ENCODE assay signal across 17 mouse cellular contexts in the genomic region with DNA sequence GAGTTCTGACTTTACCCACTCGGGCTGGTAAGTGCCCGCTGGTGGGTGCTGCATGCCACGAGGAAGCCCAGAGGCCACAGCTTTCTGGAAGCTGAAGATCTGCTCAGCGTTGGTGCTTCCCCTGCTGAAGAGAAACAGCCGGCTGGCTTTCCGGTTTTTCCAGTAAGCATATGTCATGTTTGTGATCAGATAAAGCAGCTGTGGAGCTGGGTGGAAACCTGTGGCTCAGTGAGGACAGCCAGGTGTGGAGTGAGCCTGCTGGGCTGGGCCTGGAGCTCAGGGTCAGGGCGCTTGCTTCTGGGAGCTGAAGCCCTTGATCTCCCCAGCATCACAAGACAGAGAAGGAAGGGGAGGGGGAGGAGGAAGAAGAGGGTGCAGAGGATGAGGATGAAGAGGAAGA. TPM values are rescaled to one million over a fixed set of nuclear protein-coding genes. Genes with fewer than 3 reads are reported as not detected.
A peak's percentile ranks its signal among the peaks of the same experiment; 100 is the strongest.
DNase-seq lines count a peak whose midpoint lies in the region; ATAC-seq and TF ChIP-seq lines count a peak whose summit lies in the region.
"Had no signal": no experiment of that assay in that cellular context is flagged by ENCODE, and none has a peak within 500 bp of the region (broad histone marks: within the 10 kb centered on the region; RNA-seq: fewer than 3 reads in every experiment).

No protein-coding gene starts in this region.

- peaks cover 15% of the 10 kb centered on the region for H3K4me1 ChIP-seq in heart, embryonic 11.5 days (ENCODE audit: control insufficient read depth, insufficient read depth, low read length)
- H3K4me1 ChIP-seq in heart, embryonic 12.5 days (replicated peaks) = peaks cover 26% of the 10 kb centered on the region
- peaks cover 3% of the 10 kb centered on the region; the same call in 1 of the 2 replicates for H3K4me1 ChIP-seq in lung, adult 2 months (ENCODE audit: control insufficient read depth, insufficient read depth, low read length)
- peaks cover 3% of the 10 kb centered on the region; the same call in 1 of the 2 replicates for H3K4me1 ChIP-seq in intestine, postnatal 0 days (replicated peaks; ENCODE audit: control insufficient read depth, insufficient read depth, low read length)
- H3K4me1 ChIP-seq: forebrain, embryonic 12.5 days had no signal

- no peaks in the 10 kb centered on the region for H3K9me3 ChIP-seq in heart, embryonic 11.5 days (replicated peaks; ENCODE audit: control insufficient read depth, low read length)
- H3K9me3 ChIP-seq in heart, embryonic 12.5 days (replicated peaks) = no peaks in the 10 kb centered on the region; the same call in 1 of the 2 replicates
- H3K9me3 ChIP-seq in intestine, postnatal 0 days (ENCODE audit: control insufficient read depth) = no peaks in the 10 kb centered on the region
- H3K9me3 ChIP-seq: embryonic facial prominence, embryonic 15.5 days; forebrain, embryonic 12.5 days; hindbrain, embryonic 13.5 days; neural tube, embryonic 12.5 days had no signal

- H3K4me3 ChIP-seq in heart, embryonic 11.5 days (ENCODE audit: low read depth, low read length) = no peak overlapping the region
- no peak overlapping the region for H3K4me3 ChIP-seq in heart, embryonic 12.5 days
- H3K4me3 ChIP-seq in lung, adult 2 months (replicated peaks; ENCODE audit: extremely low read depth, low read depth, low read length) = no peak overlapping the region
- no peak overlapping the region for H3K4me3 ChIP-seq in intestine, postnatal 0 days (ENCODE audit: low read depth, low read length)
- H3K4me3 ChIP-seq: embryonic facial prominence, embryonic 15.5 days; forebrain, embryonic 12.5 days; heart, adult 2 months; hindbrain, embryonic 13.5 days; neural tube, embryonic 12.5 days had no signal

- no peak for ATAC-seq in heart, embryonic 11.5 days (replicated peaks; ENCODE audit: insufficient number of reproducible peaks, low FRiP score, low TSS enrichment)
- no peak for ATAC-seq in heart, embryonic 12.5 days (ENCODE audit: insufficient number of reproducible peaks, low FRiP score)
- ATAC-seq in intestine, postnatal 0 days = peak; percentile 71
- ATAC-seq: midbrain, embryonic 16.5 days had no signal

- TF ChIP-seq CTCF in lung, adult 2 months (IDR thresholded peaks at IDR 0.05; ENCODE audit: insufficient read depth, low read length) = no peak
- TF ChIP-seq CTCF in intestine, postnatal 0 days (IDR thresholded peaks at IDR 0.05; ENCODE audit: low read depth) = no peak

- 70% methylated on average over 7 of the region's 7 CpGs for WGBS in heart, embryonic 11.5 days (ENCODE audit: insufficient replicate concordance)
- WGBS in heart, embryonic 12.5 days = 63% methylated on average over 7 of the region's 7 CpGs
- WGBS in lung, adult 2 months = 50% methylated on average over 7 of the region's 7 CpGs
- 30% methylated on average over 7 of the region's 7 CpGs for WGBS in intestine, postnatal 0 days

- no peak overlapping the region for H3K4me2 ChIP-seq in heart, embryonic 11.5 days
- H3K4me2 ChIP-seq in heart, embryonic 12.5 days = no peak overlapping the region
- H3K4me2 ChIP-seq in intestine, postnatal 0 days (replicated peaks; ENCODE audit: low read depth) = no peak overlapping the region
- H3K4me2 ChIP-seq: embryonic facial prominence, embryonic 15.5 days; forebrain, embryonic 12.5 days; hindbrain, embryonic 13.5 days; neural tube, embryonic 12.5 days had no signal

- DNase-seq in lung, postnatal 36 days = peak; percentile 13
- no peak for DNase-seq in lung, adult 2 months
- peak; percentile 33 for DNase-seq in thymus, postnatal 14 days
- no peak for DNase-seq in right cerebral cortex, postnatal 4 days
- no peak for DNase-seq in frontal cortex, postnatal 25 days (ENCODE audit: low spot score in 2 of 2)
- DNase-seq: cerebellum, adult 11-12 months had no signal

- no peak overlapping the region for H3K9ac ChIP-seq in heart, embryonic 11.5 days (ENCODE audit: low read depth, low read length)
- H3K9ac ChIP-seq in heart, embryonic 12.5 days = no peak overlapping the region
- 0 out of 2 replicates have a peak overlapping the region, but pooled peaks have one; percentile 3 for H3K9ac ChIP-seq in intestine, postnatal 0 days (ENCODE audit: low read depth, low read length)
- H3K9ac ChIP-seq: embryonic facial prominence, embryonic 15.5 days; forebrain, embryonic 12.5 days; hindbrain, embryonic 13.5 days; liver, embryonic 14.5 days; neural tube, embryonic 12.5 days had no signal

- no peaks in the 10 kb centered on the region for H3K27me3 ChIP-seq in heart, embryonic 11.5 days (ENCODE audit: control insufficient read depth, insufficient read depth, low read length)
- H3K27me3 ChIP-seq in heart, embryonic 12.5 days (replicated peaks) = no peaks in the 10 kb centered on the region
- no peaks in the 10 kb centered on the region for H3K27me3 ChIP-seq in intestine, postnatal 0 days (replicated peaks; ENCODE audit: control insufficient read depth, insufficient read depth, low read length)
- H3K27me3 ChIP-seq: embryonic facial prominence, embryonic 15.5 days; forebrain, embryonic 12.5 days; hindbrain, embryonic 13.5 days; neural tube, embryonic 12.5 days had no signal

- TF ChIP-seq POLR2A in lung, adult 2 months (IDR thresholded peaks at IDR 0.05; ENCODE audit: borderline replicate concordance, extremely low read depth, low read depth, low read length) = no peak

- no peaks in the 10 kb centered on the region for H3K36me3 ChIP-seq in heart, embryonic 11.5 days (ENCODE audit: control insufficient read depth, insufficient read depth, low read length)
- H3K36me3 ChIP-seq in heart, embryonic 12.5 days = peaks cover 9% of the 10 kb centered on the region
- H3K36me3 ChIP-seq in intestine, postnatal 0 days (ENCODE audit: control insufficient read depth, insufficient read depth) = no peaks in the 10 kb centered on the region

- H3K27ac ChIP-seq in heart, embryonic 11.5 days (ENCODE audit: low read depth, low read length) = 0 out of 2 replicates have a peak overlapping the region, but pooled peaks have one; percentile 36
- no peak overlapping the region for H3K27ac ChIP-seq in heart, embryonic 12.5 days (ENCODE audit: poor library complexity, severe bottlenecking)
- H3K27ac ChIP-seq in intestine, postnatal 0 days (ENCODE audit: low read depth, low read length) = peak overlapping the region; percentile 21; the same call in 1 of the 2 replicates
- H3K27ac ChIP-seq: embryonic facial prominence, embryonic 15.5 days; forebrain, embryonic 12.5 days; heart, adult 2 months; hindbrain, embryonic 13.5 days; liver, embryonic 14.5 days; neural tube, embryonic 12.5 days had no signal

RNA-seq across cellular contexts. Expression of a gene that starts 4.7 kb away (rescaled TPM):
- 0.13 and 0.32 TPM in 2 replicates for polyA plus RNA-seq in heart, embryonic 11.5 days (2014; fragmentation: Nextera tagmentation; extraction: Ambion mirVana)
- polyA plus RNA-seq in heart, embryonic 12.5 days (2016; fragmentation: Nextera tagmentation; extraction: Ambion mirVana) = 0.80 and 1.0 TPM in 2 replicates
- 0.28 TPM in 1 of 2 replicates, not detected in the other for polyA plus RNA-seq in lung, adult 2 months (2012; rRNA removed)
- 0.16 TPM in 1 of 2 replicates, not detected in the other for polyA plus RNA-seq in intestine, postnatal 0 days (2015; fragmentation: Nextera tagmentation; extraction: Ambion mirVana)
- polyA plus RNA-seq: heart, adult 2 months had no signal

RNA-seq across cellular contexts. Expression of a gene that starts 7.3 kb away (rescaled TPM):
- polyA plus RNA-seq in heart, embryonic 11.5 days (2014; fragmentation: Nextera tagmentation; extraction: Ambion mirVana) = 10.0 and 12.0 TPM in 2 replicates
- 13.8 and 14.9 TPM in 2 replicates for polyA plus RNA-seq in heart, embryonic 12.5 days (2016; fragmentation: Nextera tagmentation; extraction: Ambion mirVana)
- polyA plus RNA-seq in lung, adult 2 months (2012; rRNA removed) = 16.5 and 17.7 TPM in 2 replicates
- 8.6 TPM in 2 replicates for polyA plus RNA-seq in intestine, postnatal 0 days (2015; fragmentation: Nextera tagmentation; extraction: Ambion mirVana)

RNA-seq across cellular contexts. Expression of a gene that starts 7.5 kb away (rescaled TPM):
- not detected in 2 replicates for polyA plus RNA-seq in heart, embryonic 11.5 days (2014; fragmentation: Nextera tagmentation; extraction: Ambion mirVana)
- not detected in 2 replicates for polyA plus RNA-seq in heart, embryonic 12.5 days (2016; fragmentation: Nextera tagmentation; extraction: Ambion mirVana)
- polyA plus RNA-seq in lung, adult 2 months (2012; rRNA removed) = not detected in 2 replicates
- not detected in 2 replicates for polyA plus RNA-seq in intestine, postnatal 0 days (2015; fragmentation: Nextera tagmentation; extraction: Ambion mirVana)
- polyA plus RNA-seq: embryonic facial prominence, embryonic 15.5 days; forebrain, embryonic 12.5 days; heart, adult 2 months; hindbrain, embryonic 13.5 days; kidney, embryonic 14.5 days; liver, embryonic 14.5 days; midbrain, embryonic 16.5 days; neural tube, embryonic 12.5 days had no signal

RNA-seq across cellular contexts. Expression of a gene that starts 57.7 kb away (rescaled TPM):
- polyA plus RNA-seq in heart, embryonic 11.5 days (2014; fragmentation: Nextera tagmentation; extraction: Ambion mirVana) = 61.9 and 66.9 TPM in 2 replicates
- 52.2 and 58.7 TPM in 2 replicates for polyA plus RNA-seq in heart, embryonic 12.5 days (2016; fragmentation: Nextera tagmentation; extraction: Ambion mirVana)
- polyA plus RNA-seq in lung, adult 2 months (2012; rRNA removed) = 22.5 and 31.1 TPM in 2 replicates
- polyA plus RNA-seq in intestine, postnatal 0 days (2015; fragmentation: Nextera tagmentation; extraction: Ambion mirVana) = 26.7 and 29.1 TPM in 2 replicates

RNA-seq across cellular contexts. Expression of a gene that starts 57.8 kb away (rescaled TPM):
- 2.3 and 2.9 TPM in 2 replicates for polyA plus RNA-seq in heart, embryonic 11.5 days (2014; fragmentation: Nextera tagmentation; extraction: Ambion mirVana)
- 2.1 and 2.5 TPM in 2 replicates for polyA plus RNA-seq in heart, embryonic 12.5 days (2016; fragmentation: Nextera tagmentation; extraction: Ambion mirVana)
- 0.75 and 1.2 TPM in 2 replicates for polyA plus RNA-seq in lung, adult 2 months (2012; rRNA removed)
- polyA plus RNA-seq in intestine, postnatal 0 days (2015; fragmentation: Nextera tagmentation; extraction: Ambion mirVana) = 0.81 and 0.82 TPM in 2 replicates

Comparison
In these comparisons a context has a peak if more than half of its experiments do, and no peak if none do; other contexts are left out.
1. DNase-seq: peak in lung, postnatal 36 days (single experiment) and thymus, postnatal 14 days (single experiment); none in lung, adult 2 months (single experiment), right cerebral cortex, postnatal 4 days (single experiment) and frontal cortex, postnatal 25 days (0 of 2).